Mouse (Mus musculus): ENCODE measurements around the gene Azi2. TPM values are rescaled to one million over a fixed set of nuclear protein-coding genes. Genes with fewer than 3 reads are reported as not detected.

Azi2 gene
- polyA plus RNA-seq, 1 experiment: 21.6 TPM

- peak overlapping the region; percentile 27 for H3K4me2 ChIP-seq (ENCODE audit: low read depth)
- no peak overlapping the region for H3ac ChIP-seq (ENCODE audit: control insufficient read depth, insufficient read length)
- H3K36me3 ChIP-seq (ENCODE audit: control insufficient read depth, insufficient read depth): no peaks in the 10 kb centered on the region
- TF ChIP-seq SRF (IDR thresholded peaks at IDR 0.05; ENCODE audit: control insufficient read depth, insufficient read length, low read depth): no peak
- peak; percentile 85 for TF ChIP-seq CEBPB (IDR thresholded peaks at IDR 0.05; ENCODE audit: insufficient read depth, poor library complexity, severe bottlenecking)
- no peaks in the 10 kb centered on the region for H3K27me3 ChIP-seq (ENCODE audit: control insufficient read depth, insufficient read depth, insufficient read length)
- H3K79me2 ChIP-seq (ENCODE audit: control insufficient read depth, insufficient read depth): no peaks in the 10 kb centered on the region
- no peak overlapping the region for H3K4me3 ChIP-seq
These were observed 8.6 kb upstream of the Azi2 start for GRCm38 (mm10) chr9:118031694-118032093.

- H3K79me2 ChIP-seq (ENCODE audit: control insufficient read depth, insufficient read depth): no peaks in the 10 kb centered on the region
- no peaks in the 10 kb centered on the region for H3K27me3 ChIP-seq (ENCODE audit: control insufficient read depth, insufficient read depth, insufficient read length)
- H3K4me2 ChIP-seq (ENCODE audit: low read depth): no peak overlapping the region
- no peak overlapping the region for H3K4me3 ChIP-seq
- TF ChIP-seq REST (IDR thresholded peaks at IDR 0.05; ENCODE audit: insufficient read depth, insufficient read length) (no peak), POLR2AphosphoS2 (IDR thresholded peaks at IDR 0.05; ENCODE audit: insufficient read length, low read depth) (no peak), TCF12 (IDR thresholded peaks at IDR 0.05; ENCODE audit: insufficient read depth, poor library complexity, severe bottlenecking) (no peak)
- no peaks in the 10 kb centered on the region for H3K36me3 ChIP-seq (ENCODE audit: control insufficient read depth, insufficient read depth)
- H3ac ChIP-seq (ENCODE audit: control insufficient read depth, insufficient read length): no peak overlapping the region
These were observed 5.3 kb upstream of the Azi2 start for GRCm38 (mm10) chr9:118034990-118035389.

GRCm38 (mm10) chr9:118041022-118041400, 712 bp downstream of the Azi2 start:
- Histone ChIP-seq H3K36me3 (ENCODE audit: control insufficient read depth, insufficient read depth) (no peaks in the 10 kb centered on the region), H3ac (ENCODE audit: control insufficient read depth, insufficient read length) (peak overlapping the region; percentile 77), H3K79me2 (ENCODE audit: control insufficient read depth, insufficient read depth) (peaks cover 54% of the 10 kb centered on the region), H3K27me3 (ENCODE audit: control insufficient read depth, insufficient read depth, insufficient read length) (no peaks in the 10 kb centered on the region), H3K4me2 (ENCODE audit: low read depth) (peak overlapping the region; percentile 83), H3K4me3 (peak overlapping the region; percentile 87)
- no peak for TF ChIP-seq POLR2A (IDR thresholded peaks at IDR 0.05; ENCODE audit: insufficient read length, low read depth)
- no peak for TF ChIP-seq MYOD1 (IDR thresholded peaks at IDR 0.05; ENCODE audit: control insufficient read depth in 1 of 3, insufficient read length in 2 of 3, low read depth in 2 of 3)
- no peak for TF ChIP-seq POLR2AphosphoS2 (IDR thresholded peaks at IDR 0.05; ENCODE audit: insufficient read length, low read depth)
- TF ChIP-seq USF1 (IDR thresholded peaks at IDR 0.05; ENCODE audit: low read depth): no peak
- no peak for TF ChIP-seq CEBPB (IDR thresholded peaks at IDR 0.05; ENCODE audit: insufficient read depth, poor library complexity, severe bottlenecking)
- TF ChIP-seq REST (IDR thresholded peaks at IDR 0.05; ENCODE audit: insufficient read depth, insufficient read length): no peak
- no peak for TF ChIP-seq SRF (IDR thresholded peaks at IDR 0.05; ENCODE audit: control insufficient read depth, insufficient read length, low read depth)
- no peak for TF ChIP-seq MAX (IDR thresholded peaks at IDR 0.05; ENCODE audit: low read depth)
- TF ChIP-seq TCF12 (IDR thresholded peaks at IDR 0.05; ENCODE audit: insufficient read depth, poor library complexity, severe bottlenecking): no peak
- no peak for TF ChIP-seq E2F4 (IDR thresholded peaks at IDR 0.05; ENCODE audit: insufficient read depth)
- no peak for TF ChIP-seq TCF3 (IDR thresholded peaks at IDR 0.05; ENCODE audit: insufficient read length, low read depth)
- no peak for TF ChIP-seq MYOG (IDR thresholded peaks at IDR 0.05; ENCODE audit: control insufficient read depth in 1 of 3, insufficient read depth in 1 of 3, insufficient read length in 2 of 3, low read depth in 2 of 3)

- Histone ChIP-seq H3K36me3 (ENCODE audit: control insufficient read depth, insufficient read depth) (no peaks in the 10 kb centered on the region), H3K4me2 (ENCODE audit: low read depth) (peak overlapping the region; percentile 83), H3K4me3 (peak overlapping the region; percentile 87), H3ac (ENCODE audit: control insufficient read depth, insufficient read length) (peak overlapping the region; percentile 77), H3K79me2 (ENCODE audit: control insufficient read depth, insufficient read depth) (peaks cover 59% of the 10 kb centered on the region), H3K27me3 (ENCODE audit: control insufficient read depth, insufficient read depth, insufficient read length) (no peaks in the 10 kb centered on the region)
- no peak for TF ChIP-seq POLR2AphosphoS2 (IDR thresholded peaks at IDR 0.05; ENCODE audit: insufficient read length, low read depth)
- TF ChIP-seq REST (IDR thresholded peaks at IDR 0.05; ENCODE audit: insufficient read depth, insufficient read length): no peak
- TF ChIP-seq E2F4 (IDR thresholded peaks at IDR 0.05; ENCODE audit: insufficient read depth): no peak
- TF ChIP-seq POLR2A (IDR thresholded peaks at IDR 0.05; ENCODE audit: insufficient read length, low read depth): no peak
- no peak for TF ChIP-seq MYOG (IDR thresholded peaks at IDR 0.05; ENCODE audit: control insufficient read depth in 1 of 3, insufficient read depth in 1 of 3, insufficient read length in 2 of 3, low read depth in 2 of 3)
- no peak for TF ChIP-seq TCF3 (IDR thresholded peaks at IDR 0.05; ENCODE audit: insufficient read length, low read depth)
- TF ChIP-seq CEBPB (IDR thresholded peaks at IDR 0.05; ENCODE audit: insufficient read depth, poor library complexity, severe bottlenecking): no peak
- TF ChIP-seq MAX (IDR thresholded peaks at IDR 0.05; ENCODE audit: low read depth): no peak
- no peak for TF ChIP-seq TCF12 (IDR thresholded peaks at IDR 0.05; ENCODE audit: insufficient read depth, poor library complexity, severe bottlenecking)
- TF ChIP-seq USF1 (IDR thresholded peaks at IDR 0.05; ENCODE audit: low read depth): no peak
- no peak for TF ChIP-seq MYOD1 (IDR thresholded peaks at IDR 0.05; ENCODE audit: control insufficient read depth in 1 of 3, insufficient read length in 2 of 3, low read depth in 2 of 3)
- TF ChIP-seq SRF (IDR thresholded peaks at IDR 0.05; ENCODE audit: control insufficient read depth, insufficient read length, low read depth): no peak
These were observed 1.3 kb downstream of the Azi2 start for GRCm38 (mm10) chr9:118041646-118042045.

- H3K36me3 ChIP-seq (ENCODE audit: control insufficient read depth, insufficient read depth): peaks cover 2% of the 10 kb centered on the region
- TF ChIP-seq SRF (IDR thresholded peaks at IDR 0.05; ENCODE audit: control insufficient read depth, insufficient read length, low read depth) (no peak), TCF3 (IDR thresholded peaks at IDR 0.05; ENCODE audit: insufficient read length, low read depth) (no peak), POLR2AphosphoS2 (IDR thresholded peaks at IDR 0.05; ENCODE audit: insufficient read length, low read depth) (no peak)
- H3ac ChIP-seq (ENCODE audit: control insufficient read depth, insufficient read length): no peak overlapping the region
- H3K27me3 ChIP-seq (ENCODE audit: control insufficient read depth, insufficient read depth, insufficient read length): no peaks in the 10 kb centered on the region
- peak overlapping the region; percentile 83 for H3K4me2 ChIP-seq (ENCODE audit: low read depth)
- H3K79me2 ChIP-seq (ENCODE audit: control insufficient read depth, insufficient read depth): peaks cover 59% of the 10 kb centered on the region
- H3K4me3 ChIP-seq: no peak overlapping the region
These were observed 2.4 kb downstream of the Azi2 start for GRCm38 (mm10) chr9:118042738-118043137.
